Mouse (Mus musculus): ENCODE measurements around the gene Stab1.

DNA sequence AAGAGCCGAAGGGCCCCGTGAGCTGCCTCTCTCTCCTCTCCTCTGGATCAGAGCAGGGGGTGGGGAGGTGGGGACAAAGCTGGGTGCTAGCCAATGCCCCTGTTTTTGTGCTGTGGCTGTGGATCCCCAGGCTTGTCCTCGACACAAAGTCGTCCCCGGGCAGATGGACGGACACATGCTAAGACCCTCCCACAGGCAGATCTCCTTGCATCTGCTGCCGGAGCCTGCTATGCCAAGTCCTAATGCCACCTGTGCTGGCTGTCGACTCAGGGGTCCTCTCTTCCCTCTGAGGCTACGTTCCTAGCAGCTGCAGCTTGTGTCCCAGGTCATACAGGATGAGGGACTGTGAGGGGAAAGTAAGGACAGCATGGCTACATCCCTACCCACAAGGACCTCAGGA, 1.6 kb downstream of the Stab1 start:
- no peak for TF ChIP-seq CTCF (conservative IDR thresholded peaks at IDR 0.05; ENCODE audit: insufficient read depth, insufficient read length, low read depth, low read length)
- TF ChIP-seq POLR2A (IDR thresholded peaks at IDR 0.05; ENCODE audit: low read depth, low read length): no peak
